Mouse (Mus musculus) right cerebral cortex, postnatal 14 days (tissue): ENCODE data around the gene Gsg1l.

Experiments used
- DNase-seq: peaks from one replicate; pipeline ENCODE4 v3.0.0; 2022

The Gsg1l gene

DNA sequence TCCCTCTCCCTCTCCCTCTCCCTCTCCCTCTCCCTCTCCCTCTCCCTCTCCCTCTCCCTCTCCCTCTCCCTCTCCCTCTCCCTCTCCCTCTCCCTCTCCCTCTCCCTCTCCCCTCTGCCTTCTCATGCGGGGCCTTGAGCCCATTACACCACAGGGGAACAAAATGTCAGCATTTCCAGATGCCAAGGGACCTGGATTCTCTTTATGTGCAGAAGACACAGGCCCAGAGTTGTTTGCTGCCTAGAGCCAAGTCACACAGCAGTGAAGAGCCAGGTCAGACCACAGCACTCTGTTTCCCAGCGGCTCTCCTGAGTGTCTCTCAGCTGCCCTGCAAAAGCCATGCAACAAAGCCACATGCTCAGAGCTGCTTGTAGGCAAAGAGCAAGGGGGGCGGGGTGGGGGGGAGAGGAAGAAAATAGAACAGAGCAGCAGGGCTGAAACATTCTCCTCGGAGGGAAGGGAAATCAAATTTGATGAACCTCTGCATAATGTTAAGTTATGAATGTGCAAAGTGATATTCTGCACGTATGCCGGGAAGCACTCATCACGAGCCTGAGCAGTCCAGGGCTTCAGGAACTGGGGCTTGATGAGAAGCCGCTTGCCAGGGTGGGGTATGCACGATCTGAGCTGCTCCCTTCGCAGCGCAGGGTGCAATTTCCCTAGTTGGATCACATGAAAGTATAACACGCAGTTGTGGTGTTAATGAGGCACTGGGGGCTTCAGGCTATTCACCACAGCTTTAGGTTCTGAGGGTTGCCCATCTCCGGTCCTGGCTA, 181.6 kb downstream of the Gsg1l start:
- no peak for DNase-seq

DNA sequence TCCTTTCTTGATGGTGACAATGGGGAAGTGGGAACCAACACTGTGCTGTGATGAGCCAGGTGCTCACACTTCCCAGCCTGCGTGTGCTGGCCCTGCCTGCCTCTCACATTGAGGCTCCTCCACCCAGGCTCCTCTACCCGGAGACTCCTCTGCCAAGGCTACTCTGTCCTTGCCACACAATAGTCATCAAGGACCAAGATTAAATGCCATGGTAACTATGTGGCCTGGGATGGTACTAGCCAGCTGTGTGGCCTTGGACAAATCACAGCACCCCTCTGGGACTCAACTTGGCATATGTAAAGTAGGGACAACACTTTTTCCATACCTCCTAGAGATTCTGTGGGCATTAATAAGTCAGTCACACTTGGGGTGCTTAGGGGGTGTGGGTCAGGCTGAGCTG, 182.3 kb downstream of the Gsg1l start:
- no peak for DNase-seq

GRCm38 (mm10) chr7:125899036-125899435, 183.2 kb downstream of the Gsg1l start:
- DNase-seq, result peak; percentile 58

GRCm38 (mm10) chr7:125897059-125897458, 185.2 kb downstream of the Gsg1l start:
- DNase-seq, result no peak

DNA sequence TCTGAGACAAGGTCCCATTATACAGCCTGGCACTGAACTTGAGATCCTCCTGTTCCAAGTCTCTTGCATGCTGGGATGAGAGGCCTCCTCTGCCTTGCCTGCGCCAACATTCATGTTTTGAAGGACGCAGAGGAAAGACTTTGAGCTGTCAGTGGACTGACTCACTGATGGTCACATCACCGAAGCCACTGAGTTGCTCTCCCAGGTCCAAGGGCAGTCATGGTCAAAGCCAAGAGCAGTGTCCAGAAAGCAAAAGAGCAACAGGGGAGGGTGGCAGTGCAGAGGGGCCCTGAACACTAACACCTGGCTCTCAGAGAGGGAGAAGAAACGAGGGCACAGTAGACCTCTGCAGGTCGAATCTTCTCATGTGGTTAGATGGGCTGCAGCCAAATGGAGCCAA, 188.6 kb downstream of the Gsg1l start:
- no peak for DNase-seq

DNA sequence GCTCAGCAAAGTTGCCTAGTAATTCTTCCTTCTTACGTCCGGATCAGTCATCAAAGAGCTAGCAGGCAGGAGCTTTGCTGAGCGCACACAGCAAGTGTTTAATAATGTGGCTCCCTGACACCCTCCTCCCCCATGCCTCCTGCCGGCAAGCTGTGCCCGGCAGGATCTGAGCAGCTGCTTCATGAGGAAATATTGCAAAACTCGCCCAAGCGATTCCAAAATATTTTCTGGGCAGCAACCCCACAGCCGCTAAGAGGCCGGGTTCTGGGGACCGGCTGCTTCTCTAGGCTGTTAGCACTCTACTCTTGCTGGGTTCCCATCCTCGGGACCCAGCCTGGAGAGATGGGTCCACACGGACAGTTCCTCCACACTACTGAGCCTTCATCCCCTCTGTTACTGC, 193.8 kb downstream of the Gsg1l start:
- DNase-seq, result peak; percentile 46

DNA sequence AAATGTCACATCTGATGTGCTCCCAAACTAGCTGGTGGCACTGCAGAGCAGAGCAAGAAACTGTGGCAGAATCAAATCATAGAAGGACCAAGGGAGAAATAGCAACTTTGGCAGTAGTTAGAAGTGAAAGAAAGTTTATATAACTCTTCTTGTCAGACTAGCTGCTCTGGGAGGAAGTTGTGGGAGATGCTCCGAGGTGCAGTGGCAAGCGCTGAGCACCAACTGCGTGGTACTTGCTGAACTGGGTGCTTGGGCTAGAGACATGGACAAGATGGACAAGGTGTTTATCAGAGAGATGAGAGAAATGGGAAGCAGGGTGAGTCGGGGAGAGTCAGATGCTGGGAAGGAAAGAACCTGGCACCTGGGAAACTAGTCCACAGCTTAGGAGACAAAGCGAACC, 194.4 kb downstream of the Gsg1l start:
- no peak for DNase-seq

- no peak for DNase-seq
These were observed 195.1 kb downstream of the Gsg1l start for GRCm38 (mm10) chr7:125887124-125887523.

- no peak for DNase-seq
These were observed 196.0 kb downstream of the Gsg1l start for GRCm38 (mm10) chr7:125886116-125886680.

GRCm38 (mm10) chr7:125883232-125883631, 199.0 kb downstream of the Gsg1l start:
- DNase-seq, result no peak

GRCm38 (mm10) chr7:125878040-125878439, 204.2 kb downstream of the Gsg1l start:
- DNase-seq, result no peak

DNA sequence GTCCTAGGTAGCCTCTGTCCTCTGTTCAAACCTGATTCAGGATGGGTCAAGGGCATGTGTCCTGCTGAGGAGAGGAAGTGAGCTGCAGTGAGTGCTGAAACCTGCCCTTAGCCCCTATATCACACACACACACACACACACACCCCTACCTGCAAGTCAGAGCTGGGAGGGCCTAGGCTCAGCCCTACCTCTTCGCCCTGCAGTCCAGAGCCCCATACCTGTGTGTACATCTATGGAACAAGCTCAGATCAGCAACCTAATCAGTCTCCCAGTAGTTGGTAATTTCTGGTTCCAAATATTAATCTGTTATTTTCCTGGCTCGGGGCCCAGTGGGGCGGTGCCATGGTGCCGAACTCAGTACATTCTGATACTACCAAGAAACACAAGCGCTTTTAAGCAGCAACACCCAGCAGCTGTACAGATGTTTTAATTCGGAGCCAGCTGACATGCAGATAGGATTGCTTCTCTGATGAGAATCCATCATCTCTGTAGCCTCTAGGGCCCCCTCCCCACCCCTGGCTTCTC, 208.2 kb downstream of the Gsg1l start:
- no peak for DNase-seq

DNA sequence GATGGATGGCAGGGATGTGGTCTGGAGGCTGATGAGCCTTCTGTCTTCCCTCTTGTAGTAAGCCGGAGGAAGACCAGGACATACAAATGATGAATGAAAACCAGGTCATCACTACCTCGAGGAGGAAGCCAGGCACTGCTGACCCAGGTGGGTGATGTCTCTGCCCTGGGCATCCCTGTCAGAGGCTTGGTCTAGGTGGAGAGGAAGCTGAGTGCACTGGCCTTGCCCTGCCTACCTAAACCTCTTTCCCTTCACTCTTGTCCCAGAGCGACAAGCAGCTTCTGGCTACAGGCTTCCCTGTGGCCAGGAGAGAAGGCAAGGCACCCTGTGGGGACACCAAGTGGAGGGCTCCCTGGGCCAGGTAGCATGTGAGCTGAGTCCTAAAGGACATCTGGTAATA, 209.3 kb downstream of the Gsg1l start:
- DNase-seq, result no peak

DNA sequence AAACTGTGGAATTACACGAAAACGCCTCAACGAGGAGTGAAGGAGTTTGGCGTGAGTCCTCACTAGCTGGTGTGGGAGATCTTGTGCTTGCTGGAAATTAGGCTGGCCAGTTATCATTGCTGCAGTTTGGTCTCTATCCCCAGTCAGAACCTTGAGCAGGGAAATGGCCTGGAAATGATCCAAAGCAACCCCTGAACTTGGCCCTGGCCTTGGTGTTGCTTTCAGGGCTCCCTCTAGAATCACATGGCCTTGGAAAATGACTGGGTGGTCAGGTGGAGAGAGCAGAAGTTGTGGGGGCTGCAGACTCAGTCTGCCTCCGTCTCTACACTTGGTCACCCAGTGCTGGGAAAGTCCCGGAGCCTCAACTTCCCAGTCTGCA, 210.0 kb downstream of the Gsg1l start:
- no peak for DNase-seq

GRCm38 (mm10) chr7:125871404-125872201, 210.6 kb downstream of the Gsg1l start:
- no peak for DNase-seq

DNA sequence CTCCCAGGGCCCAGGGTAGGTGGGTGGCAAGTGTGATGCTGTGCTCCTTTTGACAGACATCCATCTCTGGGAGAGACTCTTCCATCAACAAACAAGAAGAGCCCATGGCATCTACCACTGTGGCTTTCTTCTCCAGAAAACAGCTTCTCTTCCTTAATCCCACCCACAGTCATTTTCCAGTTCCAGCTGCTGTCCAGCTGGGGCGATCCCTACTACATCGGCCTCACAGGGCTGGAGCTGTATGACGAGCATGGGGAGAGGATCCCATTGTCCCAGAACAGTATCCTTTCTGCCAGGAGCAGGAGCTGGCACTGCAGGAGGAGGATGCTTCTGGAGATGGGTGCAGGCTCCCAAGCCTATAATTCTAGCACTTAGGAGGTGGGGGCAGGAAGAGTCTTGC, 213.6 kb downstream of the Gsg1l start:
- no peak for DNase-seq

GRCm38 (mm10) chr7:125865234-125865633, 217.0 kb downstream of the Gsg1l start:
- DNase-seq, result no peak

- no peak for DNase-seq
These were observed 218.2 kb downstream of the Gsg1l start for GRCm38 (mm10) chr7:125864026-125864425.

- no peak for DNase-seq
These were observed 221.8 kb downstream of the Gsg1l start for GRCm38 (mm10) chr7:125860421-125860820.

- DNase-seq, result no peak
These were observed 222.6 kb downstream of the Gsg1l start for GRCm38 (mm10) chr7:125859564-125859963.

- DNase-seq, result no peak
These were observed 234.7 kb downstream of the Gsg1l start for GRCm38 (mm10) chr7:125847528-125847866.

- DNase-seq, result peak; percentile 22
These were observed 235.2 kb downstream of the Gsg1l start for GRCm38 (mm10) chr7:125846866-125847527.

GRCm38 (mm10) chr7:125845611-125846010, 236.6 kb downstream of the Gsg1l start:
- no peak for DNase-seq
